ENCODE assay signal across 8 mouse cellular contexts in the genomic region with DNA sequence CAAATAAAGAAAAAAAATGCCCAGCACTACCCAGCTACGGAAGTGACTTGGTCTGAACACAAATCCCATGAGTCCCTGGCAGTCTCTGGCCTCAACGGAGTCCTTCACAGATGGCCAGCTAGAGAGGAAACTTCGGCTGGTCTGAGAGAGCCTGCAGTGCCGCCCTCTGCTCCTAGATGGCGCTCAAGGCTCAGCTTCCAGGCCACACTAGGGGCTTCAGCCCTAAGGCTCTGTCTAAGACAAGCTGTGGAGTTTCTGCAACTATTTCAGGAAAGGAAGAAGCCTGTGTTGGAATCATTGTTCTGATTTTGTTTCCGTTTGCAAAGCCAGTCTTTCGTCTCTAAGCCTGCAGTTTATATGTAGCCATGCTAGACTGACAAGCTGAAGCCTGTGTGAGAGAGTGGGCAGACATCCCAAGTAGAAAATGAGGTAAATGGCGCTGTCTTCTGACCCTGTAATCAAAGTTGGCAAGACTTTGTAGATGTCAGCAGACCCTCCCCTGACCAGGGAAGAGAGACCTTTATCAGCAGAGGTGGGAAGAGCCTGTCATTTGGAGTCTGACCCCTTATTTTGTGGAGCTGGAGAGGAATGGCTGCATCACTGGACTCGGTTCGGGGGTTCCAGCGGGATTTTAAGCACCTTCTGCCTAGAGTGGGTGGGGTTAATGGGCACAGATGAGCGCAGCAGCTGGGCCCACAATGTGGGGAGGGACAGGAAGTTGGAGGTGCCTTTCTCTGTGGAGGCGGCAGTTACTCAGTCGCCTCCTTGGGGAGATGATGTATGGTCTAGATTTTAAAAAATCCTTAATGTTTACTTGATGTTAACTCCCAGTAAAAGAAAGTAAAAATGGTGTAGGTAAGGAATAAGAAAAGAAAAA.
DNase-seq lines count a peak whose midpoint lies in the region; ATAC-seq and TF ChIP-seq lines count a peak whose summit lies in the region.

No protein-coding gene starts in this region.

- H3K4me2 ChIP-seq in hindbrain, embryonic 13.5 days: no peak overlapping the region

- H3K9me3 ChIP-seq in MEL (replicated peaks; ENCODE audit: insufficient read depth, low read length): no peaks in the 10 kb centered on the region; the same call in 1 of the 2 replicates
- peaks cover 2% of the 10 kb centered on the region for H3K9me3 ChIP-seq in hindbrain, embryonic 13.5 days

- no peak overlapping the region for H3K4me3 ChIP-seq in MEL (ENCODE audit: control insufficient read depth in 1 of 2, insufficient read depth in 1 of 2, low read depth in 2 of 2, low read length in 2 of 2)
- H3K4me3 ChIP-seq in hindbrain, embryonic 13.5 days: no peak overlapping the region

- peak; percentile 68 to 84 (median 71) for TF ChIP-seq CTCF in MEL (IDR thresholded peaks at IDR 0.05 in 2 of 3, conservative IDR thresholded peaks at IDR 0.05 in 1 of 3; ENCODE audit: control insufficient read depth in 1 of 3, insufficient read depth in 1 of 3, low read depth in 2 of 3, low read length in 3 of 3, poor library complexity in 1 of 3, severe bottlenecking in 1 of 3)

- H3K9ac ChIP-seq in MEL (ENCODE audit: control insufficient read depth, low read depth, low read length, poor library complexity, severe bottlenecking): no peak overlapping the region
- no peak overlapping the region for H3K9ac ChIP-seq in hindbrain, embryonic 13.5 days

- no peak overlapping the region for H3K27ac ChIP-seq in MEL (ENCODE audit: control insufficient read depth, low read depth, low read length)
- 0 out of 2 replicates have a peak overlapping the region, but pooled peaks have one; percentile 25 for H3K27ac ChIP-seq in hindbrain, embryonic 13.5 days

- no peaks in the 10 kb centered on the region for H3K27me3 ChIP-seq in MEL (ENCODE audit: control insufficient read depth in 1 of 2, insufficient read depth in 2 of 2, low read length in 2 of 2)
- H3K27me3 ChIP-seq in hindbrain, embryonic 13.5 days: no peaks in the 10 kb centered on the region

- ATAC-seq in hindbrain, embryonic 13.5 days (ENCODE audit: low FRiP score): peak; percentile 57; the same call in 1 of the 2 replicates

- no peaks in the 10 kb centered on the region for H3K79me2 ChIP-seq in MEL (ENCODE audit: control insufficient read depth, insufficient read depth, low read length, poor library complexity)

- DNase-seq in MEL (ENCODE audit: low read depth, low spot score): peak; percentile 28
- peak; percentile 2 for DNase-seq in cerebellum, adult 8-10 months
- peak; percentile 56 to 93 for DNase-seq in frontal cortex, adult 2 months (ENCODE audit: extremely low spot score in 1 of 2, low spot score in 1 of 2)
- peak; percentile 87 for DNase-seq in layer of hippocampus, postnatal 14 days (ENCODE audit: low spot score in 2 of 2)
- peak; percentile 73 to 80 for DNase-seq in lung, postnatal 4 days
- peak; percentile 90 for DNase-seq in right cerebral cortex, postnatal 10 days (ENCODE audit: low spot score in 2 of 2)
- peak; percentile 49 to 62 for DNase-seq in urinary bladder, postnatal 36 days (ENCODE audit: low spot score in 2 of 2)

- TF ChIP-seq RAD21 in MEL (IDR thresholded peaks at IDR 0.05; ENCODE audit: low read depth, low read length): peak; percentile 75

- no peaks in the 10 kb centered on the region for H3K36me3 ChIP-seq in MEL (ENCODE audit: control insufficient read depth in 1 of 2, insufficient read depth in 2 of 2, low read length in 2 of 2)
- H3K36me3 ChIP-seq in hindbrain, embryonic 13.5 days: no peaks in the 10 kb centered on the region

- TF ChIP-seq EP300 in MEL (IDR thresholded peaks at IDR 0.05; ENCODE audit: low read depth in 1 of 2, low read length in 2 of 2): no peak

- 51% methylated on average over 14 of the region's 14 CpGs for WGBS in hindbrain, embryonic 13.5 days

- no peak for TF ChIP-seq POLR2A in MEL (IDR thresholded peaks at IDR 0.05; ENCODE audit: control insufficient read depth in 1 of 2, insufficient read depth in 1 of 2, low read depth in 1 of 2, low read length in 2 of 2, poor library complexity in 1 of 2)

- H3K4me1 ChIP-seq in MEL (ENCODE audit: control insufficient read depth in 1 of 2, insufficient read depth in 2 of 2, low read length in 2 of 2): no peaks in the 10 kb centered on the region
- H3K4me1 ChIP-seq in hindbrain, embryonic 13.5 days (replicated peaks): peaks cover 3% of the 10 kb centered on the region; the same call in 1 of the 2 replicates

TF ChIP-seq in MEL, 35 proteins besides CTCF, POLR2A, EP300 and RAD21:
- TF ChIP-seq KAT2A (conservative IDR thresholded peaks at IDR 0.05; ENCODE audit: low read depth, low read length): no peak
- TF ChIP-seq MAZ (IDR thresholded peaks at IDR 0.05; ENCODE audit: low read depth, low read length): no peak
- TF ChIP-seq ETS1 (IDR thresholded peaks at IDR 0.05; ENCODE audit: low read depth, low read length): no peak
- no peak for TF ChIP-seq CHD1 (IDR thresholded peaks at IDR 0.05; ENCODE audit: low read depth, low read length)
- no peak for TF ChIP-seq HCFC1 (IDR thresholded peaks at IDR 0.05; ENCODE audit: low read depth, low read length)
- no peak for TF ChIP-seq NRF1 (IDR thresholded peaks at IDR 0.05; ENCODE audit: insufficient read depth, low read depth, low read length, poor library complexity, severe bottlenecking)
- TF ChIP-seq MAX (IDR thresholded peaks at IDR 0.05; ENCODE audit: low read length): no peak
- no peak for TF ChIP-seq POLR2AphosphoS2 (IDR thresholded peaks at IDR 0.05; ENCODE audit: low read length)
- TF ChIP-seq CHD2 (IDR thresholded peaks at IDR 0.05; ENCODE audit: low read length): no peak
- TF ChIP-seq SMC3 (IDR thresholded peaks at IDR 0.05; ENCODE audit: low read depth, low read length): peak; percentile 61
- TF ChIP-seq JUND (IDR thresholded peaks at IDR 0.05; ENCODE audit: low read depth, low read length): no peak
- no peak for TF ChIP-seq USF2 (IDR thresholded peaks at IDR 0.05; ENCODE audit: borderline replicate concordance in 1 of 2, insufficient read depth in 1 of 2, low read depth in 1 of 2, low read length in 2 of 2)
- TF ChIP-seq ZC3H11A (IDR thresholded peaks at IDR 0.05; ENCODE audit: low read depth, low read length): 0 out of 2 replicates have a peak, but pooled peaks have one; percentile 26
- no peak for TF ChIP-seq BHLHE40 (IDR thresholded peaks at IDR 0.05; ENCODE audit: borderline replicate concordance, low read depth, low read length)
TF ChIP-seq in MEL: peak in this region for 2.

Comparison
In these comparisons a context has a peak if more than half of its experiments do, and no peak if none do; other contexts are left out.
1. DNase-seq: peak in every context shown above with its lines; median percentile 90 in right cerebral cortex, postnatal 10 days; 87 in layer of hippocampus, postnatal 14 days; 76 in lung, postnatal 4 days; 74 in frontal cortex, adult 2 months; 56 in urinary bladder, postnatal 36 days; 28 in MEL; 2 in cerebellum, adult 8-10 months.